In the genomic region with DNA sequence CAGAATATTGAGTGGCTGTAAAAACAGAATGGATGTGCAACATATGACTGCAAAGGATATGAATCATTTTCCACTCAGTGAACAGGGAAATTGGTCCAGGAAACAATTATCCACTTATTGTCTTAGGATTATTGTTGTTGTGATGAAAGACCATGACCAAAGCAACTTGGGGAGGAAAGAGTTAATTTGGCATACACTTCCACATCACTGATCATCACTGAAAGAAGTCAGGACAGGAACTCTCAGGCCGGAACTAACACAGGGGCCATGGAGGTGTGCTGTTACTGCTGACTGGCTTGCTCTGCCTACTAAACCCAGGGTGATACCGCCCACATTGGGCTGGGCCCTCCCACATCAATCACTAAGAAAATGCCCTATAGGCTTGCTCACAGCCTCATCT, we compare ENCODE assay signal across 30 mouse cellular contexts.
A peak's percentile ranks its signal among the peaks of the same experiment; 100 is the strongest.
DNase-seq lines count a peak whose midpoint lies in the region; ATAC-seq and TF ChIP-seq lines count a peak whose summit lies in the region.
"Had no signal": no experiment of that assay in that cellular context is flagged by ENCODE, and none has a peak within 500 bp of the region (broad histone marks: within the 10 kb centered on the region; RNA-seq: fewer than 3 reads in every experiment).

No protein-coding gene starts in this region.

- H3K4me2 ChIP-seq in midbrain, embryonic 12.5 days (replicated peaks) = no peak overlapping the region
- no peak overlapping the region for H3K4me2 ChIP-seq in midbrain, embryonic 14.5 days (ENCODE audit: low read length)
- H3K4me2 ChIP-seq: heart, embryonic 15.5 days; hindbrain, embryonic 13.5 days; limb, embryonic 12.5 days; liver, embryonic 15.5 days; lung, embryonic 14.5 days had no signal

- no peak for TF ChIP-seq POLR2A in embryonic fibroblast, embryonic 13.5 days (IDR thresholded peaks at IDR 0.05; ENCODE audit: low read depth, low read length)

- no peaks in the 10 kb centered on the region for H3K27me3 ChIP-seq in midbrain, embryonic 12.5 days
- H3K27me3 ChIP-seq in midbrain, embryonic 14.5 days (ENCODE audit: control insufficient read depth, insufficient read depth, low read length) = no peaks in the 10 kb centered on the region
- H3K27me3 ChIP-seq: heart, embryonic 15.5 days; hindbrain, embryonic 13.5 days; limb, embryonic 12.5 days; liver, embryonic 15.5 days had no signal

- H3K27ac ChIP-seq in midbrain, embryonic 12.5 days (replicated peaks) = no peak overlapping the region
- H3K27ac ChIP-seq in midbrain, embryonic 14.5 days (replicated peaks; ENCODE audit: low read depth, low read length) = no peak overlapping the region
- 0 out of 2 replicates have a peak overlapping the region, but pooled peaks have one; percentile 1 for H3K27ac ChIP-seq in embryonic fibroblast, embryonic 13.5 days (ENCODE audit: insufficient read depth, low read length)
- H3K27ac ChIP-seq: heart, embryonic 10.5 days; heart, embryonic 15.5 days; hindbrain, embryonic 13.5 days; left cerebral cortex, adult 2 months; limb, embryonic 12.5 days; liver, embryonic 15.5 days had no signal

- no peaks in the 10 kb centered on the region for H3K36me3 ChIP-seq in midbrain, embryonic 12.5 days
- no peaks in the 10 kb centered on the region for H3K36me3 ChIP-seq in midbrain, embryonic 14.5 days (ENCODE audit: control insufficient read depth, insufficient read depth, low read length)
- H3K36me3 ChIP-seq: G1E; heart, embryonic 10.5 days; heart, embryonic 15.5 days; hindbrain, embryonic 13.5 days; limb, embryonic 12.5 days; liver, embryonic 15.5 days had no signal

- 60% methylated on average over 2 of the region's 2 CpGs for WGBS in midbrain, embryonic 12.5 days
- WGBS in midbrain, embryonic 14.5 days = 54% methylated on average over 2 of the region's 2 CpGs

- no peak overlapping the region for H3K4me3 ChIP-seq in midbrain, embryonic 12.5 days
- H3K4me3 ChIP-seq in midbrain, embryonic 14.5 days (replicated peaks; ENCODE audit: low read depth, low read length) = no peak overlapping the region
- no peak overlapping the region for H3K4me3 ChIP-seq in embryonic fibroblast, embryonic 13.5 days (ENCODE audit: insufficient read depth, low read length)
- H3K4me3 ChIP-seq: heart, embryonic 10.5 days; heart, embryonic 15.5 days; hindbrain, embryonic 13.5 days; left cerebral cortex, adult 2 months; limb, embryonic 12.5 days; liver, embryonic 15.5 days had no signal

- H3K9ac ChIP-seq in midbrain, embryonic 12.5 days (replicated peaks) = no peak overlapping the region
- H3K9ac ChIP-seq in midbrain, embryonic 14.5 days (replicated peaks; ENCODE audit: low read length) = no peak overlapping the region
- H3K9ac ChIP-seq: heart, embryonic 15.5 days; hindbrain, embryonic 13.5 days; limb, embryonic 12.5 days; liver, embryonic 15.5 days; lung, embryonic 14.5 days had no signal

- no peak for TF ChIP-seq CTCF in embryonic fibroblast, embryonic 13.5 days (IDR thresholded peaks at IDR 0.05; ENCODE audit: borderline replicate concordance, insufficient read depth, low read length)

- DNase-seq in midbrain, embryonic 14.5 days = no peak
- DNase-seq in NIH3T3 (ENCODE audit: low read depth) = peak; percentile 7
- DNase-seq in retina, postnatal 1 day = peak; percentile 66
- DNase-seq in ovary, postnatal 10 days (ENCODE audit: low spot score) = no peak
- DNase-seq in cerebellum, adult 9-11 months = no peak
- DNase-seq: adrenal gland, postnatal 25 days; cerebellum, adult 11-12 months; cerebellum, postnatal 10 days; gastrocnemius, postnatal 14 days; heart, adult 11 months; heart, postnatal 4 days; kidney, adult 8-10 months; kidney, postnatal 14 days; lung, embryonic 14.5 days; right cerebral cortex, postnatal 25 days; spleen, adult 18-20 months; thymus, adult 2 months had no signal

- H3K4me1 ChIP-seq in midbrain, embryonic 12.5 days = 0 out of 2 replicates have a peak, but pooled peaks cover 3% of the 10 kb centered on the region
- no peaks in the 10 kb centered on the region for H3K4me1 ChIP-seq in midbrain, embryonic 14.5 days (ENCODE audit: control insufficient read depth, insufficient read depth, low read length)
- H3K4me1 ChIP-seq in embryonic fibroblast, embryonic 13.5 days (ENCODE audit: control insufficient read depth, insufficient read depth, low read length) = no peaks in the 10 kb centered on the region
- H3K4me1 ChIP-seq: heart, embryonic 10.5 days; heart, embryonic 15.5 days; hindbrain, embryonic 13.5 days; limb, embryonic 12.5 days; liver, embryonic 15.5 days had no signal

- ATAC-seq in midbrain, embryonic 12.5 days (ENCODE audit: low FRiP score, low read depth) = peak; percentile 60; the same call in 1 of the 2 replicates
- no peak for ATAC-seq in midbrain, embryonic 14.5 days (ENCODE audit: low FRiP score, low TSS enrichment)
- no peak for ATAC-seq in megakaryocyte, adult 5-6 weeks (ENCODE audit: poor library complexity, severe bottlenecking)
- ATAC-seq: forebrain, embryonic 14.5 days; intestine, embryonic 16.5 days; midbrain, embryonic 16.5 days had no signal

- H3K9me3 ChIP-seq in midbrain, embryonic 12.5 days = no peaks in the 10 kb centered on the region
- no peaks in the 10 kb centered on the region for H3K9me3 ChIP-seq in midbrain, embryonic 14.5 days (ENCODE audit: control insufficient read depth, low read length)
- H3K9me3 ChIP-seq: G1E; heart, embryonic 10.5 days; heart, embryonic 15.5 days; hindbrain, embryonic 13.5 days; limb, embryonic 12.5 days; liver, embryonic 15.5 days had no signal

Comparison
In these comparisons a context has a peak if more than half of its experiments do, and no peak if none do; other contexts are left out.
1. DNase-seq: peak in NIH3T3 (single experiment) and retina, postnatal 1 day (single experiment); none in midbrain, embryonic 14.5 days (single experiment), ovary, postnatal 10 days (single experiment) and cerebellum, adult 9-11 months (single experiment).